Mouse (Mus musculus): ENCODE measurements at regions not wholly inside any gene's neighbourhood (a gene's known extent, or its start where the extent isn't known, plus 50 kb on each side); places are given as distances from the start of the nearest gene placed in this dataset.

DNA sequence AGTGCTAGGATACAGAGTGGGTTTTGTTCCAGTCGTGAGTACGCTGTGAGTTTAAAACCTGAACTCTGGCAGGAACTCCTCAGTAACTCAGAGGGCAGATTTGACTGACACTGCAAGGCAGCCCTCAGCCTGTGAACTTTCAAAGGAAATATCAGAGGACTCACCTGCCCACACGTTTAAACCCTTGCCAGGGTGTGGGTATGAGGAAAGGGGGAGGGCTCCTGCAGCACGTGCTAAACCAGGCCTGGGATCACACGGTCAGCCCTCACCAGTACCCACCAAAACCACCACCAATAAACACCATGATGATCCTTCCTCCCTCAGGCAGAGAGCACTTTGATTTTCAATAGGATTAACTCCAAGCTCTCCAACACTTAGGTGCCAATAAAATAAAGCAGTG lies 192.8 kb upstream of the Runx1 start:
- no peak for DNase-seq (ENCODE audit: low spot score)

- no peak for DNase-seq (ENCODE audit: low spot score)
These were observed 191.1 kb upstream of the Runx1 start for GRCm38 (mm10) chr16:93017025-93017424.

DNA sequence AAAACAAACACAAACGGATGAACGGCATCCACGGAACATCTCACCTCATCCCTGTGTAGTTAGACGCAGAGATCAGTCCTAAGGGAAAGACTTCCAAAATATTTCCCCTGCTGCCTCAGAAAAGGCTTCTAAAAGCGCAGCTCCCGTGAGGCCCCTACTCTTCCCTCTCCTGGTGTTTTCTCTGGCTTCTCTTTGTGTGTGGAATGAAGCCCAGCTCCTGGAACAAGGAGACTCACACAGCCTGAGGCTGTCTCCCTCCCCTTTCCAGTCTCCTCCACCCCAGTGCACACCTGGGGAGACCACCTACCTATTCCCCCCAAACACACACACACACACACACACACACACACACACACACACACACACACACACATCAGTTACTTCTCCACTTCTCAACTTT lies 189.7 kb upstream of the Runx1 start:
- DNase-seq (ENCODE audit: low spot score), result no peak

- DNase-seq (ENCODE audit: low spot score), result no peak
These were observed 189.0 kb upstream of the Runx1 start for GRCm38 (mm10) chr16:93014991-93015390.

- no peak for DNase-seq (ENCODE audit: low spot score)
These were observed 187.9 kb upstream of the Runx1 start for GRCm38 (mm10) chr16:93013881-93014280.

DNA sequence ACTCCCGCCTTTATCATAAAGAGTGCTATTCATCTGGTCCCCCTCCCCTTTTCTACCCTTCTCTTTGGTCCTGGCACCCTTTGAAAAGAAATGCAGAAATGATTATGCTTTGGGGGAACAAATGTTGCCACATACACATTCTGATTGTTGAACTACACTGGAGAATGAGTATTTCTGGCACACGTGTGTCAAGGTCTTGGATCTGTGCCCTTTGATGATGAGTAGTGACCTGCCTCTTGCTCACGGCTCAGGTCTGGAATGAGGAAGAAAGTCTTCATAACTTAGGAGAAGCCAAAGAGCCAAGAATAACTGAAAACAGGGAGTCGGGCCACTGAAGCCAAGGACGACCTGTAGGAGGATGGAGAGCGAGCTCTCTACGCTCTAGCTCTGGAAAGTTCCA lies 187.3 kb upstream of the Runx1 start:
- no peak for DNase-seq (ENCODE audit: low spot score)

DNA sequence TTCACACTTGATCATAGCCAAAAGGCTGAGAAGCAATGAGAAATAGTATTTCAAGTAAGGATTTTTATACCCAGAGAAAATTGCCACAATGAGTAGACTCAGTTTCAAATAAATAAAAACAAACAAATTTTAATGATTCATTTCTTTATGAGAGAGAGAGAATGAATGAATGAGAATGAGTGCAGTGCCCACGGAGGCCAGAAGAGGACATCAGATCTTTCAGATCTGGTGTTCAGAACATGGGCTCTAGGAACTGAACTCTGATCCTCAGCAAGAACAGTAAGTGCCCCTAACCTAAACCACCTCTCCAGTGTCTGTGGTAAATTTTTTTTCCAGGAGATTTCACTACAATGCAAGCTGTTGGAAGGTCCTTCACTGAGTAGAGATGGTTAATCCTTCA lies 185.5 kb upstream of the Runx1 start:
- DNase-seq (ENCODE audit: low spot score), result no peak

- DNase-seq (ENCODE audit: low spot score), result peak; percentile 6
These were observed 180.5 kb upstream of the Runx1 start for GRCm38 (mm10) chr16:93006321-93006984.

- DNase-seq (ENCODE audit: low spot score), result no peak
These were observed 179.5 kb upstream of the Runx1 start for GRCm38 (mm10) chr16:93005470-93005869.

GRCm38 (mm10) chr16:93003830-93004229 lies 177.9 kb upstream of the Runx1 start:
- DNase-seq (ENCODE audit: low spot score), result no peak

GRCm38 (mm10) chr16:92998689-92999088 lies 172.7 kb upstream of the Runx1 start:
- no peak for DNase-seq (ENCODE audit: low spot score)

- DNase-seq (ENCODE audit: low spot score), result no peak
These were observed 171.7 kb upstream of the Runx1 start for GRCm38 (mm10) chr16:92997636-92998035.

DNA sequence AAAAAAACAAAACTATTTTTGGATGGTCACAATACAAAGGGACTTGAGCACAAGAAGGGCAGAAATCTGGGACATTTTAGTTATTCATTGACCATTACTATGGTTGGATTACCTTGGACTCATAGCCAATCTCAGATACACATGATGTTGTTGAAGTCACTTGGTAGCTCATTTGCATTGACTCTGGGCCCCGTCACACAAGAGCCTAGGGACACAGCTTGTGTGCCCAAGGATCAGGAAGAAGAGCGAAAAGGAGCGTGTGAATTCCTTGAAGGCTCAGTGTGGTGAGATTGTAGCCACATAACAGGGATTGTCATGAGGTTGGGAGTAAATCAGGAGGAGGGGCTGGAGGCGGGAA lies 170.0 kb upstream of the Runx1 start:
- DNase-seq (ENCODE audit: low spot score), result no peak

DNA sequence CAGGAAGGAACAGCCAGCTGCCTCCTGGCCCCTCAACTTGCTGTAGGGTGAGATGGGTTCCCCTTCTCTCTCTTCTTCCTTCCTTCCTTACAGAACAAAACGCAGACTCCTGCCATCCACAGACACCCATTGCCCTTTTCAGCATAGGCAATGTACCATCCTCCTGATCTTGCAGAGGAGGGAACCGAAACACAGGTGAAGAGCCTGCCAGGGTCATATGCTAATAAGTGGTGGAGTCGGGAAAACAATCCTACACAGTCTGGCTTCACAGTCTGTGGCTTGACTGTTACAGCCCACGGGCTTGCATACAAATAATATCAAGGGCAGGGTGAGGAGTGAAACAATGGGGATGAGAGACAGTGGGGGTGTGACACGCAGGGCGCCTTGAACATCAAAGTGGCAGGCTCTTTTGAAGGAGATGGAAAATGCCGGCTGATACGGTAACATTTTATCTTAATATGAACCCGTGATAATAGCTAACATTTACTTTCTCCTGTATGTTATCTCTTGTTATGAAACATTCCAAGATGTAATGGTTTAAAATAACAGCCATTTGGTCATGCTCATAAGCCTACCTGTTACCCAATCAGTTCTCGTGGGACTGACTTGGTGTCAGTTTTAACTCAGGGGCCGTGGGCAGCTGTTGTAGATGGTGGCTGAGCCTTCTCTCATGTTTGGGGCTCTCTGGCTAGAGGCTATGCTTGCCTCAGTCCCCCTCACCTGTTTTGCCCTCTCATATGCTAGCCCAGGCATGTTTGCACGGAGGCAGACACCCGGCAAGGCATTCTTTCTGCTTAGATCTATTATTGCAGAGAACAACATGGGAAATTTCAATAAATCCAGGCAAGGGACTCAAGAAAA lies 169.4 kb upstream of the Runx1 start:
- DNase-seq (ENCODE audit: low spot score), result no peak

DNA sequence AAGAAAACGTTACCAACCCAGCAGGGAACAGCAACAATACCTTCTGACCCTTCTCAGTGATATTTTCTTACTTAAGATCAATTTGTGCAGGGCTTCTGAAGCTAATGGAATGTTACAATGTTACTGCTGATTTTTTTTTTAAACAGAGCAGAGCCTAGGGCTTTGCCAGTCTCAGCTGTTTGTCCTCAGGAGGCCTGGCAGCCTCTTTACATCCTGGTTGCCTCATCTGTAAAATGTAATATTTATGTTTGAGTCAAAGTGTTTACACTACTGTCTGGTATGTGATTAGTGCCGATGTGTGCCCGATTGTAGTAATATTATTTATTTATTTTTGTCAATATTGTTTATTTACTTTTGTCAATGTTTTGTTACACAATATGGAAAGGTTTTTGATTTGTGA lies 166.9 kb upstream of the Runx1 start:
- DNase-seq (ENCODE audit: low spot score), result no peak

GRCm38 (mm10) chr16:92991405-92991804 lies 165.5 kb upstream of the Runx1 start:
- DNase-seq (ENCODE audit: low spot score), result no peak

DNA sequence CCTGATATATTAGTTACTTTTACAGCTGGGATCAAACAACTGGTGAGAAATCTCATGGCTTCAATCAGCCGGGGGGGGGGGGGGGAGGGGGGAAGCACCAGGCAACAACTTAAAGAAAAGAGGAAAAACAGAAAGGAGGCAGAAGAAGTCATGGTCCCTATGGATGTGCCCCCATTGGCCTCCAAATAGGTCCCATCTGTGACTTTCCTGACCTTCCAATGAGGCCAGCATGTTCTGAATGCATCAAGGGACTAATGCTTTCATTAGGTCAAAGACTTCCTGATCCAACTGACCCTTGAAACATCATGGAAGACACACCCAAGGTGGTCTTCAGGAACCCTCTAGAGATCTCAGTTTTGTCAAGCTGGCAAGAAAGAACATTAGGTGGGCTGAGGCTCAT lies 162.5 kb upstream of the Runx1 start:
- DNase-seq (ENCODE audit: low spot score), result no peak

- DNase-seq (ENCODE audit: low spot score), result no peak
These were observed 162.1 kb upstream of the Runx1 start for GRCm38 (mm10) chr16:92988000-92988399.

- DNase-seq (ENCODE audit: low spot score), result no peak
These were observed 159.8 kb upstream of the Runx1 start for GRCm38 (mm10) chr16:92985768-92986167.

- DNase-seq (ENCODE audit: low spot score), result no peak
These were observed 157.0 kb upstream of the Runx1 start for GRCm38 (mm10) chr16:92982934-92983333.

- DNase-seq (ENCODE audit: low spot score), result no peak
These were observed 153.8 kb upstream of the Runx1 start for GRCm38 (mm10) chr16:92979620-92980330.

DNA sequence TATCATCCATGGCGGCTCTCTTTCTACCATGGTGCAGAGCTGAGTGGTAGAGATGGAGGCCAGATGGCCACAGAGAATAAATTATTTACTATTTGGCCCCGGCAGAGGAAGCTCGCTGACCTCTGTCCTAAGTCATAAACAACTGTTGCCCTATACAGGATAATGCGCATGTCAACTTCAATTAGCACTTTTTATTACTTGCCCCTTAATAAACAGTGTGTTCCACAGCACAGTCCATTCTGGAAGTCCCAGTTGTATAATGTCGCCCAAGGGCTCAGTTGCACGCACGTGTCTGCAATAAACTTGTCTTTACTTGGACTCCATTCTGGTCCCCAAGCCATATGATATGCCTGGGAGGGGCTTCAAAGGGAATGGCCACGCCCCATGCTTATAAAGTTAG lies 150.1 kb upstream of the Runx1 start:
- DNase-seq (ENCODE audit: low spot score), result no peak

DNA sequence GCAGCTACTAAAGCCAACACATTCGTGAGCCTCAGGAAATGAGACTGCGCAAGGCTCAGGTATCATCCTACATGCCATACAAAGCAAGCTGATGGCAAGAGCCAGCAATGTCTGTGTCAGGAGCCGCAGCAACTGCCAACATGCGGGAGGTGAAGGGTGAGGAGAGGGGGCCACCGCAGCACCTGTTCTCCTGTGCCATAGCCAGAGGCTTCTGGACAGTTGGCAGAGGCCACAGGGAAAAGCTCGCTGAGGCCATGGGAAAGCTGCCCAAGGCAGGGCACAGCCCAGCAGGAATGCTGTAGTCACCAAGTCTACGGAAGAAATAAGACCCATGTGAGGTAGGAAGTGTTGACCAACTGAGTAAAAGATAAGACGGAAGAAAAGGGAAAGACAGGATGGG lies 149.1 kb upstream of the Runx1 start:
- DNase-seq (ENCODE audit: low spot score), result no peak

All from heart, adult 8-10 months (tissue).